Mouse (Mus musculus) gastrocnemius, adult 2 months (tissue): ENCODE data around the gene Fosl2. TPM values are rescaled to one million over a fixed set of nuclear protein-coding genes. Genes with fewer than 3 reads are reported as not detected.

Source experiments
- DNase-seq: peaks from one replicate; pipeline ENCODE4 v3.0.0; 2022
- H3K27ac ChIP-seq: fragments of 200-600 bp; 2 replicates; pipeline ENCODE4 v1.8.1; 2022; ENCODE audit warnings: mild to moderate bottlenecking
- H3K4me3 ChIP-seq: fragments of 200-600 bp; 2 replicates; pipeline ENCODE4 v1.8.1; 2022; ENCODE audit warnings: mild to moderate bottlenecking, moderate library complexity
- CTCF ChIP-seq: fragments of 200-600 bp; IDR thresholded peaks from 2 replicates; pipeline ENCODE4 v1.8.1; 2022; ENCODE audit warnings: antibody characterized with exemption, mild to moderate bottlenecking, moderate library complexity
- intact Hi-C: fragments of 180-260 bp; cut with DNase I; formaldehyde crosslinking; loops from one replicate; pipeline ENCODE4 v1.15.1; 2025
- long read RNA-seq, 2 experiments: library from polyadenylated mRNA; stranded (forward); transcript quantifications; one replicate each; pipeline ENCODE4 v2.0.0; 2021
- total RNA-seq, 2 experiments: library from RNA; stranded (reverse); gene quantifications; 2 replicates each; pipeline ENCODE4 v1.2.3; 2021

Gene Fosl2
- 10 to 100 TPM; 12.8 to 14.9 TPM for total RNA-seq
- long read RNA-seq, experiment 1, full-length matches to known transcripts = 2 of 3 reads
- long read RNA-seq, experiment 1, partial matches to known transcripts = 0 of 3 reads
- long read RNA-seq, experiment 1, other reads (novel, unspliced or antisense) = 1 of 3 reads
- long read RNA-seq, experiment 2, full-length matches to known transcripts = 2 of 7 reads
- long read RNA-seq, experiment 2, partial matches to known transcripts = 0 of 7 reads
- long read RNA-seq, experiment 2, other reads (novel, unspliced or antisense) = 5 of 7 reads

GRCm38 (mm10) chr5:32135336-32136206 lies at the start of gene Fosl2:
Gene Fosl2 (plus strand): TSS chr5:32135801.
- intact Hi-C loops = loop anchor here (2.0 to 5.0 kb wide), 4 partner anchors 31 to 523 kb away; no protein-coding TSS in a partner anchor
- peak; percentile 97 for DNase-seq
- Histone ChIP-seq H3K27ac (peak within 1 kb of the TSS; percentile 99), H3K4me3 (peak within 1 kb of the TSS; percentile 90)
- TF ChIP-seq CTCF = no peak

- Histone ChIP-seq H3K27ac (peak overlapping the region; percentile 70), H3K4me3 (no peak overlapping the region)
- TF ChIP-seq CTCF = no peak
- DNase-seq = no peak
- intact Hi-C loops = loop anchor here (2.0 kb wide), 1 partner anchor 49 kb away; the partner anchor contains the start of gene Fosl2
These were observed 49.6 kb upstream of the Fosl2 start for GRCm38 (mm10) chr5:32085971-32086370.

- no peak for TF ChIP-seq CTCF
- intact Hi-C loops = no loop called here
- DNase-seq = peak; percentile 68
- Histone ChIP-seq H3K4me3 (no peak overlapping the region), H3K27ac (peak overlapping the region; percentile 70)
These were observed 49.0 kb upstream of the Fosl2 start for GRCm38 (mm10) chr5:32086526-32087090.

- no peak overlapping the region for H3K4me3 ChIP-seq
- DNase-seq = no peak
- TF ChIP-seq CTCF = no peak
- intact Hi-C loops = no loop called here
- H3K27ac ChIP-seq = peak overlapping the region; percentile 51
These were observed 46.1 kb upstream of the Fosl2 start for GRCm38 (mm10) chr5:32089481-32089880.

- H3K4me3 ChIP-seq = no peak overlapping the region
- no peak for TF ChIP-seq CTCF
These were observed 43.3 kb upstream of the Fosl2 start for GRCm38 (mm10) chr5:32092281-32092680.

GRCm38 (mm10) chr5:32098691-32099090 lies 36.9 kb upstream of the Fosl2 start:
- Histone ChIP-seq H3K27ac (no peak overlapping the region), H3K4me3 (no peak overlapping the region)
- intact Hi-C loops = no loop called here
- no peak for DNase-seq
- TF ChIP-seq CTCF = no peak

More at GRCm38 (mm10) chr5:32092281-32092680, 43.3 kb upstream of the Fosl2 start:
- H3K27ac ChIP-seq = no peak overlapping the region
- intact Hi-C loops = no loop called here
- no peak for DNase-seq

GRCm38 (mm10) chr5:32102484-32102883 lies 33.1 kb upstream of the Fosl2 start:
- H3K27ac ChIP-seq = peak overlapping the region; percentile 87
- DNase-seq = peak; percentile 92
- TF ChIP-seq CTCF = no peak
- H3K4me3 ChIP-seq = no peak overlapping the region
- intact Hi-C loops = no loop called here

- intact Hi-C loops = no loop called here
- no peak overlapping the region for H3K4me3 ChIP-seq
- DNase-seq = peak; percentile 91
- peak overlapping the region; percentile 87 for H3K27ac ChIP-seq
- no peak for TF ChIP-seq CTCF
These were observed 32.6 kb upstream of the Fosl2 start for GRCm38 (mm10) chr5:32102971-32103431.

- intact Hi-C loops = no loop called here
- TF ChIP-seq CTCF = no peak
- DNase-seq = no peak
- Histone ChIP-seq H3K27ac (peak overlapping the region; percentile 87), H3K4me3 (no peak overlapping the region)
These were observed 32.1 kb upstream of the Fosl2 start for GRCm38 (mm10) chr5:32103545-32103944.

GRCm38 (mm10) chr5:32104119-32104990 lies 31.2 kb upstream of the Fosl2 start:
- Histone ChIP-seq H3K27ac (peak overlapping the region; percentile 87), H3K4me3 (no peak overlapping the region)
- no peak for TF ChIP-seq CTCF
- no peak for DNase-seq
- intact Hi-C loops = loop anchor here (2.0 kb wide), 1 partner anchor 30 kb away; the partner anchor contains the start of gene Fosl2

- DNase-seq = peak; percentile 62
- Histone ChIP-seq H3K4me3 (no peak overlapping the region), H3K27ac (peak overlapping the region; percentile 73)
- intact Hi-C loops = no loop called here
- TF ChIP-seq CTCF = no peak
These were observed 29.0 kb upstream of the Fosl2 start for GRCm38 (mm10) chr5:32106473-32107140.

GRCm38 (mm10) chr5:32110651-32111050 lies 24.9 kb upstream of the Fosl2 start:
- no peak for DNase-seq
- H3K27ac ChIP-seq = no peak overlapping the region
- H3K4me3 ChIP-seq = no peak overlapping the region
- TF ChIP-seq CTCF = no peak
- intact Hi-C loops = no loop called here
